ENCODE assay signal across 7 mouse cellular contexts in the genomic region with DNA sequence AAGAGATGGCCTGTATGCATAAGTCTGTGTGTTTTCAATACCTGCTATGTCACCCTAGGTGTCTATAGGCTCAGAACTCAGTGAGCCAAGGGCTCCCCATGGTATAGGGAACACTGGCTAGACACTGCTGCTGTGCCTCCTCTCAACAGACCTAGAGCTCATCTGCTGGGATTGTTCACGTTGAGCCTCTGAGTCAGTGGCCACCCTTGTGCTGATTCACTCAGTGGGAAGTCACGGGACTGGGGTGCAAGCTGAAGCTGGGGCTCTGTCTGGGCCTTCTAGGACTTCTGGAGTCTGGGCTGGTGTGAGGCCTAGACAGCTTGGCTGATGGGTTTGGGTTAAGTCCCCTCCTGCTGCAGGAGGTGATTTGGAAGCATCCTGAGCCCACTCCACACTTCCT. TPM values are rescaled to one million over a fixed set of nuclear protein-coding genes. Genes with fewer than 3 reads are reported as not detected.
DNase-seq lines count a peak whose midpoint lies in the region; ATAC-seq and TF ChIP-seq lines count a peak whose summit lies in the region.

No protein-coding gene starts in this region.

- no peaks in the 10 kb centered on the region for H3K27me3 ChIP-seq in kidney, postnatal 0 days (ENCODE audit: insufficient read depth, low read length)
- H3K27me3 ChIP-seq in embryonic facial prominence, embryonic 11.5 days (ENCODE audit: control insufficient read depth, insufficient read depth, low read length) = no peaks in the 10 kb centered on the region
- H3K27me3 ChIP-seq in hindbrain, embryonic 14.5 days (ENCODE audit: control insufficient read depth, insufficient read depth, low read length) = no peaks in the 10 kb centered on the region
- no peaks in the 10 kb centered on the region for H3K27me3 ChIP-seq in neural tube, embryonic 13.5 days

- no peak for DNase-seq in kidney, postnatal 0 days (ENCODE audit: low spot score)
- no peak for DNase-seq in kidney, postnatal 14 days
- no peak for DNase-seq in embryonic facial prominence, embryonic 11.5 days (ENCODE audit: low spot score)
- no peak for DNase-seq in hindbrain, embryonic 14.5 days (ENCODE audit: low spot score)
- no peak for DNase-seq in thymus, postnatal 10 days (ENCODE audit: low spot score in 2 of 2)
- no peak for DNase-seq in c-Kit-positive CD71-positive TER-119-positive erythroid progenitor cells, embryonic 14.5 days (ENCODE audit: low spot score)

- H3K4me1 ChIP-seq in kidney, postnatal 0 days (replicated peaks; ENCODE audit: insufficient read depth, low read length) = no peaks in the 10 kb centered on the region
- H3K4me1 ChIP-seq in embryonic facial prominence, embryonic 11.5 days (ENCODE audit: control insufficient read depth, insufficient read depth, low read length) = no peaks in the 10 kb centered on the region
- peaks cover 14% of the 10 kb centered on the region for H3K4me1 ChIP-seq in hindbrain, embryonic 14.5 days (replicated peaks; ENCODE audit: control insufficient read depth, insufficient read depth, low read length)
- peaks cover 25% of the 10 kb centered on the region for H3K4me1 ChIP-seq in neural tube, embryonic 13.5 days (replicated peaks)

- H3K4me3 ChIP-seq in kidney, postnatal 0 days (replicated peaks; ENCODE audit: low read depth, low read length) = no peak overlapping the region
- no peak overlapping the region for H3K4me3 ChIP-seq in embryonic facial prominence, embryonic 11.5 days (ENCODE audit: low read depth, low read length)
- H3K4me3 ChIP-seq in hindbrain, embryonic 14.5 days (replicated peaks; ENCODE audit: low read length) = peak overlapping the region; percentile 62
- peak overlapping the region; percentile 58 for H3K4me3 ChIP-seq in neural tube, embryonic 13.5 days

- H3K27ac ChIP-seq in kidney, postnatal 0 days = no peak overlapping the region
- no peak overlapping the region for H3K27ac ChIP-seq in embryonic facial prominence, embryonic 11.5 days (replicated peaks; ENCODE audit: low read depth, low read length)
- H3K27ac ChIP-seq in hindbrain, embryonic 14.5 days = no peak overlapping the region
- no peak overlapping the region for H3K27ac ChIP-seq in neural tube, embryonic 13.5 days (replicated peaks)

- H3K9me3 ChIP-seq in kidney, postnatal 0 days (replicated peaks; ENCODE audit: low read length) = no peaks in the 10 kb centered on the region
- no peaks in the 10 kb centered on the region for H3K9me3 ChIP-seq in embryonic facial prominence, embryonic 11.5 days (replicated peaks; ENCODE audit: control insufficient read depth, low read length)
- no peaks in the 10 kb centered on the region for H3K9me3 ChIP-seq in hindbrain, embryonic 14.5 days (ENCODE audit: control insufficient read depth, low read length)
- H3K9me3 ChIP-seq in neural tube, embryonic 13.5 days = no peaks in the 10 kb centered on the region

- peak overlapping the region; percentile 68 for H3K4me2 ChIP-seq in kidney, postnatal 0 days (ENCODE audit: low read length)
- peak overlapping the region; percentile 16; the same call in 1 of the 2 replicates for H3K4me2 ChIP-seq in embryonic facial prominence, embryonic 11.5 days (ENCODE audit: low read depth, low read length)
- H3K4me2 ChIP-seq in hindbrain, embryonic 14.5 days (replicated peaks) = peak overlapping the region; percentile 71
- H3K4me2 ChIP-seq in neural tube, embryonic 13.5 days = peak overlapping the region; percentile 69

- TF ChIP-seq CTCF in kidney, postnatal 0 days (IDR thresholded peaks at IDR 0.05; ENCODE audit: low read depth) = no peak

- no peaks in the 10 kb centered on the region for H3K36me3 ChIP-seq in kidney, postnatal 0 days (ENCODE audit: insufficient read depth, low read length)
- no peaks in the 10 kb centered on the region; the same call in 1 of the 2 replicates for H3K36me3 ChIP-seq in embryonic facial prominence, embryonic 11.5 days (replicated peaks; ENCODE audit: control insufficient read depth, insufficient read depth, low read depth, low read length)
- peaks cover 24% of the 10 kb centered on the region for H3K36me3 ChIP-seq in hindbrain, embryonic 14.5 days (replicated peaks; ENCODE audit: control insufficient read depth, insufficient read depth)
- peaks cover 40% of the 10 kb centered on the region for H3K36me3 ChIP-seq in neural tube, embryonic 13.5 days

- 85% methylated on average over 2 of the region's 2 CpGs for WGBS in kidney, postnatal 0 days
- WGBS in embryonic facial prominence, embryonic 11.5 days = 65% methylated on average over 2 of the region's 2 CpGs
- 82% methylated on average over 2 of the region's 2 CpGs for WGBS in hindbrain, embryonic 14.5 days
- WGBS in neural tube, embryonic 13.5 days = 75% methylated on average over 2 of the region's 2 CpGs

- H3K9ac ChIP-seq in kidney, postnatal 0 days (ENCODE audit: low read depth, low read length) = no peak overlapping the region
- no peak overlapping the region for H3K9ac ChIP-seq in embryonic facial prominence, embryonic 11.5 days (replicated peaks; ENCODE audit: low read length)
- H3K9ac ChIP-seq in hindbrain, embryonic 14.5 days = peak overlapping the region; percentile 75
- peak overlapping the region; percentile 85 for H3K9ac ChIP-seq in neural tube, embryonic 13.5 days

- ATAC-seq in kidney, postnatal 0 days (replicated peaks; ENCODE audit: low FRiP score, low read depth) = no peak
- no peak for ATAC-seq in embryonic facial prominence, embryonic 11.5 days (replicated peaks; ENCODE audit: insufficient number of reproducible peaks, low FRiP score, low TSS enrichment, low read depth)
- no peak for ATAC-seq in hindbrain, embryonic 14.5 days (ENCODE audit: low FRiP score)
- ATAC-seq in neural tube, embryonic 13.5 days (ENCODE audit: low read depth) = no peak

RNA-seq across cellular contexts. Expression of gene Slc6a8, which starts 2.3 kb away (rescaled TPM):
- 12.0 and 12.2 TPM in 2 replicates for polyA plus RNA-seq in kidney, postnatal 0 days (2015; fragmentation: Nextera tagmentation; extraction: Ambion mirVana)
- polyA plus RNA-seq in embryonic facial prominence, embryonic 11.5 days (2014; fragmentation: Nextera tagmentation; extraction: Ambion mirVana) = 6.1 TPM in 2 replicates
- 7.9 and 8.2 TPM in 2 replicates for polyA plus RNA-seq in hindbrain, embryonic 14.5 days (2014; fragmentation: Nextera tagmentation; extraction: Ambion mirVana)
- 7.7 and 7.8 TPM in 2 replicates for polyA plus RNA-seq in neural tube, embryonic 13.5 days (2015; fragmentation: Nextera tagmentation; extraction: Ambion mirVana)

RNA-seq across cellular contexts. Expression of gene Pnck, which starts 15.3 kb away (rescaled TPM):
- 15.7 and 18.7 TPM in 2 replicates for polyA plus RNA-seq in kidney, postnatal 0 days (2015; fragmentation: Nextera tagmentation; extraction: Ambion mirVana)
- 9.5 and 11.7 TPM in 2 replicates for polyA plus RNA-seq in embryonic facial prominence, embryonic 11.5 days (2014; fragmentation: Nextera tagmentation; extraction: Ambion mirVana)
- polyA plus RNA-seq in hindbrain, embryonic 14.5 days (2014; fragmentation: Nextera tagmentation; extraction: Ambion mirVana) = 154 and 160 TPM in 2 replicates
- 86.2 and 94.4 TPM in 2 replicates for polyA plus RNA-seq in neural tube, embryonic 13.5 days (2015; fragmentation: Nextera tagmentation; extraction: Ambion mirVana)

RNA-seq across cellular contexts. Expression of gene Dusp9, which starts 36.0 kb away (rescaled TPM):
- 23.5 and 25.0 TPM in 2 replicates for polyA plus RNA-seq in kidney, postnatal 0 days (2015; fragmentation: Nextera tagmentation; extraction: Ambion mirVana)
- polyA plus RNA-seq in embryonic facial prominence, embryonic 11.5 days (2014; fragmentation: Nextera tagmentation; extraction: Ambion mirVana) = 11.3 and 11.9 TPM in 2 replicates
- 0.25 and 0.39 TPM in 2 replicates for polyA plus RNA-seq in hindbrain, embryonic 14.5 days (2014; fragmentation: Nextera tagmentation; extraction: Ambion mirVana)
- polyA plus RNA-seq in neural tube, embryonic 13.5 days (2015; fragmentation: Nextera tagmentation; extraction: Ambion mirVana) = 1.1 and 1.6 TPM in 2 replicates

RNA-seq across cellular contexts. Expression of gene Bcap31, which starts 40.7 kb away (rescaled TPM):
- polyA plus RNA-seq in kidney, postnatal 0 days (2015; fragmentation: Nextera tagmentation; extraction: Ambion mirVana) = 285 and 288 TPM in 2 replicates
- 159 and 172 TPM in 2 replicates for polyA plus RNA-seq in embryonic facial prominence, embryonic 11.5 days (2014; fragmentation: Nextera tagmentation; extraction: Ambion mirVana)
- polyA plus RNA-seq in hindbrain, embryonic 14.5 days (2014; fragmentation: Nextera tagmentation; extraction: Ambion mirVana) = 135 and 141 TPM in 2 replicates
- 147 and 150 TPM in 2 replicates for polyA plus RNA-seq in neural tube, embryonic 13.5 days (2015; fragmentation: Nextera tagmentation; extraction: Ambion mirVana)

RNA-seq across cellular contexts. Expression of gene Abcd1, which starts 41.2 kb away (rescaled TPM):
- polyA plus RNA-seq in kidney, postnatal 0 days (2015; fragmentation: Nextera tagmentation; extraction: Ambion mirVana) = 12.3 and 14.1 TPM in 2 replicates
- 8.0 and 8.3 TPM in 2 replicates for polyA plus RNA-seq in embryonic facial prominence, embryonic 11.5 days (2014; fragmentation: Nextera tagmentation; extraction: Ambion mirVana)
- polyA plus RNA-seq in hindbrain, embryonic 14.5 days (2014; fragmentation: Nextera tagmentation; extraction: Ambion mirVana) = 8.3 and 10.2 TPM in 2 replicates
- 10.3 and 11.1 TPM in 2 replicates for polyA plus RNA-seq in neural tube, embryonic 13.5 days (2015; fragmentation: Nextera tagmentation; extraction: Ambion mirVana)

Comparison
In these comparisons a context has a peak if more than half of its experiments do, and no peak if none do; other contexts are left out.
1. H3K4me2 ChIP-seq: peak in every context shown above with its lines; median percentile 71 in hindbrain, embryonic 14.5 days; 69 in neural tube, embryonic 13.5 days; 68 in kidney, postnatal 0 days; 16 in embryonic facial prominence, embryonic 11.5 days.
2. H3K4me3 ChIP-seq: peak in hindbrain, embryonic 14.5 days (single experiment) and neural tube, embryonic 13.5 days (single experiment); none in kidney, postnatal 0 days (single experiment) and embryonic facial prominence, embryonic 11.5 days (single experiment).
3. H3K9ac ChIP-seq: peak in hindbrain, embryonic 14.5 days (single experiment) and neural tube, embryonic 13.5 days (single experiment); none in kidney, postnatal 0 days (single experiment) and embryonic facial prominence, embryonic 11.5 days (single experiment).